Mouse (Mus musculus) c-Kit-negative CD71-positive TER-119-positive erythroid progenitor cells, embryonic 14.5 days (primary cell): ENCODE results near the gene Fbxl17.

Experiments
- DNase-seq: peaks from one replicate; pipeline ENCODE4 v3.0.0-alpha.2; 2013; ENCODE audit warnings: low read depth, low spot score

Gene Fbxl17

GRCm38 (mm10) chr17:63462512-63462911 lies 37.3 kb downstream of the Fbxl17 start:
- DNase-seq, result no peak

DNA sequence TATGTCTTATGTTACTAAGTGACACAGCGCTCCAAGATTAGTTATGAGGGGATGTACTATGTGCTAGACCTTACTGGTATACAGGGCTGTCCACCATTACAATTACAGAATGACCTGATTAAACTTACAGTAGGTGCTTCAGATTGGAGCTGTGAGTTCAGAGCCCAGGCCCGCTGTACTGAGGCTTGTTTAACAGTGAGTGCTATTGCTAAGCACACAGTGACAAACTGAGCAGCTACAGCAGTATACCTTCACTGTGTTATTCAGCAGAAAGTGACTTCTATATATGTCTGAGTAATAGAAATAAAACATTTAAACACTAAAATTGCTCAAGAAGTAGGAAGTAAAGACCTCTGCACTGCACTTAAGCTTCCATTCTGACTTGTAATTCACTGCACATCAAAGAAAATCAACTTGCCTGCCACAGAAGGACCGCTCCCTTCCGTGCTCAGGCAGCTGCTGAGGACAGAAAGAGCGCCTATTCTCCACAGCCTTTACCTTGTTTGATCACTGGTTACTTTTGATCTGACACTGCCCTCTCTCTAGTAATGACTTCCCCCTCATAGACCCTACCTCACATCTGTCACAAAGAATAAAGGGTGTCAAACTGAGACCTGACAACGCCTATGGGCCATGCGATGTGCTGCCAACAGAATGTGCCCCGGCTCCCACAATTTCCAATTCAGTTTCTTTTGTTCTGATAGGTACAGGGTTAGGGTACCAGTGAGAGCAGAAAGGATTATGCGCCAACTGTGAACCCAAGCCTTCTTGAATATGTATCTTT lies 39.9 kb downstream of the Fbxl17 start:
- DNase-seq, result no peak

GRCm38 (mm10) chr17:63458052-63458451 lies 41.8 kb downstream of the Fbxl17 start:
- DNase-seq, result no peak

- no peak for DNase-seq
Measured at GRCm38 (mm10) chr17:63451311-63452006, 48.4 kb downstream of the Fbxl17 start.

DNA sequence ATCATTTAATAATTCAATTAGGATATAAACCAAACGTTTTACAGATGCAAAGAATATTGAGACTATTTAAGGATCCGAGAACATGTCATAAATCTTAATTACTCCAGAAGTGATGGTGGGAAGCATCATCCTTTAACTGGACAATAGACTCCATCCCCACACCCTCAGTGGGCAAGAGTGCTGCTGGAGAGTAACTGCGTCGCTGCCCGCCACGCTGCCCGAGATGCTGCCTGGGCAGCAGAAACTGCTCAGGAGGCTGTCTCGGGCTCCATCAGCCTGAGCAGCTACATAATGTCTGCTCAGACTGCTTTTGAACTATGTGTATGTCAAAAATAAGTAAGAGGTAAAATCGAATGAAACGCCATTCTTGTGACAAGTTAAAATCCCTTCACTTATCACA lies 52.1 kb downstream of the Fbxl17 start:
- DNase-seq, result no peak

DNA sequence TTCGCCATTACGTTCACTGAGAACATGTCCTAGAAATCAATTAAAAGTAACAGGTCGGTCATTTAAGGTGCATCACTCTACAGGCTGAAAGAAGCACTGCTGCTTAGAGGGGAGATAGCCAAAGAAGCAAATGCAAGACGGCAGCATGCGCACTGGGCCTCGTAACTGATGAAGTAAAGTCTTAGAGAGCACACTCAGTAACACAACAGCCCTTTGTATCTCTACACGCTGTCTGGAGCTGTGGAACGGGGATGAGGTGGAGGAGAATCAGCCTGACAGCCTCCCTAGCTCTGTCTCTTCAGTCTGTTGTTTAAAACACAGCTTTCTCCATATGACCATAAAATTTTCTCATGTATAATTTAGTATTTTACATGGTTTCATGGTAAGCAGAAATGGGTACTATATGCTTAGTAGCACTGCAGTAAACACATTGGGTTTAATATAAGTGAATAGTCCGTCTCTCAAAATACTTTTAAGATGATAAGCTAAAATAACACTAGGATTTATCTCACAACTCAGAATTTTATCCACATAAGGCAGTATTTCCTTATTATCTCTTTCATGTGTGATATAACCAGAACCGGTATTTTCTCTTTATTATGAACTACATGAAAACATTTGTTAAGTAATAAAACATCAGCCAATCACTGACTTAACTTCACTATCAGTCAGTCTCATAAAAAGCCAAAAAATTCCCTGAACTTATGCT lies 52.7 kb downstream of the Fbxl17 start:
- DNase-seq, result no peak

- no peak for DNase-seq
Measured at GRCm38 (mm10) chr17:63445212-63445611, 54.6 kb downstream of the Fbxl17 start.

- no peak for DNase-seq
Measured at GRCm38 (mm10) chr17:63437424-63437823, 62.4 kb downstream of the Fbxl17 start.

- no peak for DNase-seq
Measured at GRCm38 (mm10) chr17:63434081-63434480, 65.7 kb downstream of the Fbxl17 start.

GRCm38 (mm10) chr17:63431650-63432049 lies 68.2 kb downstream of the Fbxl17 start:
- no peak for DNase-seq

- DNase-seq, result no peak
Measured at GRCm38 (mm10) chr17:63430395-63431075, 69.3 kb downstream of the Fbxl17 start.

DNA sequence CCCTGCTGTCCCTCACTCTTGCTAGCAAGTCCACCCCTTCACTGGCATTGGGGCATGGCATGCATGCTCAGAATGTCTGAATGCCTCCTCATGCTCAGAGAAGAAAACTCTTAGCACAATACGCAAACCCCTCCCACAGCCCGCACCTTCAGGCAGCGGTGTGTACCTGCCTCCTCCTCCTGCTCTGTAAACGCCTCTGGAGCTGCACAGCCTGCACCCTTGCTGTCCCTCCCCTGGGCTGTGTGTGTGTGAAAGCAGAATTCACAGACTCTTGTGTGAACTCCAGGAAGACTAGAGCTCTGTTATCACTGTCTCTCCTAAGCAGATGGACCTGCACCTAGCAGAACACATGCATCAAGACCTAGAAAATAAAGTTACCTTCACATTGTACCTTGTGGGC lies 76.0 kb downstream of the Fbxl17 start:
- DNase-seq, result no peak

DNA sequence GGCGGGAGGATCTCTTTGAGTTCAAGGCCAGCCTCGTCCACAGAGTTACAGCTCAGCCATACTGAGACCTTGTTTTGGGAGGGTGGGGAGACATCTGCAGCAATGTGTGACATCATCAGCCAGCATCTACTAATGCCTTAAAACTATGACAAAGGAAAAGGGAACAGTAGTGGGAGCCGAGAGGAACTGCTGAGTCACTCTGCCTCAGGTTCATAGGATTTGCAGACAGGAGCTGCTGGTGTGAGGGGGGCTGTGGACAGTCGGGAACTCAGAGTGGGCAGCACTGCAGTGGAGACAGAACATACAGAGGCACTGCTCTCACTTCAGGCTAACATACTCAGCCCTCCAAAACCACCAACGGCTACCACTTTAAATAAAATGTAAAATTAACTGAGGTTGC lies 77.1 kb downstream of the Fbxl17 start:
- no peak for DNase-seq

GRCm38 (mm10) chr17:63421864-63422263 lies 78.0 kb downstream of the Fbxl17 start:
- DNase-seq, result no peak

DNA sequence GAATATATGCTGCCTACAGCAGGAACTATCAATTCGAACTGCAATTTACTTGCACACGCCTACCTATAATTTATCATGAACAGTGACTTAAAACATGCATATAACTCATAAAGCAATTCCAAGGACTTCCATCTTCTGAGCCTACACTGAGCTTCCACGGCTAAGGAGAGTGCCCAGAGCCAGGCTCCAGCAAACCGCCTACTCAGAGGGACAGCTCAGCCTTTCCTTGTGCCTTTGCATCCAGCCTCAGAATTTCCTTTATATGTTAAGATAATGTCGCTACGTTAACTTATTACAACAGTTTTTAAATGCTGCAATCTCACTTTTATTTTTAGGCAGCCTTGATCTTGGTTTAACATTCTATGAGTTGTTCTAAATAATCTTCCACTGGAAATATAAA lies 80.3 kb downstream of the Fbxl17 start:
- no peak for DNase-seq

DNA sequence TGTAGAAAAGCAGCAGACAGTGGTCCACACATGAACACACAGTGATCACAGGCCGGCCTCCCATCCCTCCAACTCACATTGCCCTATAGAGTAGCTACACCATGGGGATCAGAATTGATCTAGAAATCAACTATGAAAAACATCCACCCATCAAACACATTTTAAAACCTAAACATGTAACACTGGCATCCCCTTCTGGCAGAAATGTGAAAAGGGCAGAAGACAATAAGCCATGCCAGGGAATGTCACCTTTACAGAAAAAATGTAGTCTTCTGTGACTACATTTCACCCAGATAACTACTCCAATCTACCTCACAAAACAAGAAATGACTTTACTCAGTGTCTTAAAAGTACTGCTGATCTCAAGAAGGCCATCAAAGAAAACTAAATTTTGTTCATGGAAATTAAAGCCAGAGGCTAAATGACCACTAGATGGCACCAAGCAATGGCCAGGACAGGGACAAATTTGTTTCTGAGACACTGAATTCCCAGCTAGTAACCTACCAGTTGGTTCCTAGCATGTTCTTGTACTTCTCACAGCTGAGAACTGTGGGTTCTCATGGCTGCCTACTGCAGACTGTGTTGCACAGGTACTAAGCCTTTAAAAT lies 85.7 kb downstream of the Fbxl17 start:
- no peak for DNase-seq

DNA sequence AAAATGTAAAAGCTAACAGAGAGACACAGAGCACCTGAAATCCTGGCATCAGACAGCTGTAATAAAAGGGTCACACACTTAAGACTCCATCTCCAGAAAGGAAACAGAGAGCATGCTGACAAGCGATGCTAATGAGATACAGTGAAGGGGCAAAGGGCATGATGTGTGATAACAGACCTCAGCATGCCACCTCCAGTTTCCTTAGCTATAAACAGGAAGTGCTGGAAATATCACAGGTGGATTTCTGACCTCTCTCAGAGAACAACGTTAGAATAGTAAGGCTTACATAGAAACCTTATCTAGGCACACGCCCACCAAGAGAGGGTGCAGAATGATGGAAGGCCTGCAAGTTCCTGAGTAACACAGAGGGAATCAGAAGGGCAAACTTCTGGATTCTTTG lies 88.3 kb downstream of the Fbxl17 start:
- no peak for DNase-seq

GRCm38 (mm10) chr17:63410101-63410500 lies 89.7 kb downstream of the Fbxl17 start:
- no peak for DNase-seq

GRCm38 (mm10) chr17:63405955-63406354 lies 93.9 kb downstream of the Fbxl17 start:
- no peak for DNase-seq

DNA sequence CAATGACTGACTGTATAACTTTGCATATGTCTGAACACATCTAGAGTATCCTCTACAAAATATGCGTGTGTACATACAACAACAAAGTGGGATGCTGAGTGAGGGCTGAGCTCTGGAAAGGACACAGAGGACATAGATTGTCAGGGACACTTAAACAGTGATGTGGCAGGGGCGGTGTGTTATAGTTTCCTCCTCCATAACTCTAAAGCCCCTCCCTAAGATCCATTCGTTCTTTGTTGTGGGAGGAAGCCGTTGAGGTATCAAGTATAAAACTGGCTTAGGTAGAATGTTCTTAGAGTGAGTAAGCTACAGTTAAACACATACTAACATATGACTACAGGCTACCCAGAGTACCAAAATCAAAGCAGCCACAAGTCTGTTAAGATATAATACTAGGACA lies 94.3 kb downstream of the Fbxl17 start:
- no peak for DNase-seq

DNA sequence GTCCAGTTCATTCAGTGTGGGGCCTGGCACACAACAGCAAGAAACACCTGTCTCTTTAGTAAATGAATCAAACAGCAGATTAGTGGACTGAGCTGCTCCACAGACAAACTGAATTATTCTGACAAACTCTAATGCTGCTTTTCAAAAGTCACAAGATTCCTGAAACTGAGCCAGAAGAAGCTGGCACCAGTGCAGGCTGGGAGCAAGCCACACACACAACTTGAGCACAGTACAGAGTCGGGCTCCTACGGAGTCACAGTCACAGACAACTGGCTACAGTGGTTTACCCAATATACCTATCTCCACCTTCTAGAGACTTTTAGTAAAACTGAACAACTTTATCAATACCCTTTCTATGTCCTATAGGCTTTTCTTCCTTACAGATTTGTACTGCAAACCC lies 94.8 kb downstream of the Fbxl17 start:
- no peak for DNase-seq
